Mouse (Mus musculus): Measurements from ENCODE around the gene Tob2. TPM values are rescaled to one million over a fixed set of nuclear protein-coding genes. Genes with fewer than 3 reads are reported as not detected.

Gene Tob2
- polyA plus RNA-seq, 1 experiment from 2014 or later = 25.3 TPM

DNA sequence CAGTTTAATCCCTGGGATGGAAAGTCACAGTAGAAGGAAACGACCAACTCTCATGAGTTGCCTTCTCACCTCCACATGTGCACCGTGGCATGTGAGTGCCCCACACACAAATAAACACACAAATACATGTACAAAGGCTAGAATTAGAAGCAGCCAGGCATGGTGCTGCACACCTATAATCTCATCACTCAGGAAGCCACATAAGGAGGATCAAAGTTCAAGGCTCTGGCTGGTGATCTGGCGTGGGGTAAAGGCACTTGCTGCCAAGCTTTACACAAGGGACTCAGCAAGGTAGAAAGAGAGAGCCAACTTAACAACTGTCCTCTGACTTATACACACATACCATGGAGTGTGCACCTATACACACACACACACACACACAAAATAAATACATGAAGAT, 58.2 kb downstream of the Tob2 start:
- no peak for ATAC-seq
- no peak overlapping the region for H3K9ac ChIP-seq (ENCODE audit: low read depth, low read length)
- H3K4me3 ChIP-seq (ENCODE audit: low read length) = no peak overlapping the region
- no peaks in the 10 kb centered on the region for H3K9me3 ChIP-seq (ENCODE audit: control insufficient read depth, low read length)
- no peaks in the 10 kb centered on the region for H3K36me3 ChIP-seq (ENCODE audit: control insufficient read depth, insufficient read depth, low read length)
- peaks cover 27% of the 10 kb centered on the region for H3K4me1 ChIP-seq (ENCODE audit: control insufficient read depth, insufficient read depth, low read length)
- no peaks in the 10 kb centered on the region for H3K27me3 ChIP-seq (replicated peaks; ENCODE audit: control insufficient read depth, insufficient read depth, low read length)
- no peak overlapping the region for H3K4me2 ChIP-seq (ENCODE audit: low read depth, low read length)
- 60% methylated on average over 3 of the region's 3 CpGs for WGBS
- no peak overlapping the region for H3K27ac ChIP-seq (ENCODE audit: low read length)

DNA sequence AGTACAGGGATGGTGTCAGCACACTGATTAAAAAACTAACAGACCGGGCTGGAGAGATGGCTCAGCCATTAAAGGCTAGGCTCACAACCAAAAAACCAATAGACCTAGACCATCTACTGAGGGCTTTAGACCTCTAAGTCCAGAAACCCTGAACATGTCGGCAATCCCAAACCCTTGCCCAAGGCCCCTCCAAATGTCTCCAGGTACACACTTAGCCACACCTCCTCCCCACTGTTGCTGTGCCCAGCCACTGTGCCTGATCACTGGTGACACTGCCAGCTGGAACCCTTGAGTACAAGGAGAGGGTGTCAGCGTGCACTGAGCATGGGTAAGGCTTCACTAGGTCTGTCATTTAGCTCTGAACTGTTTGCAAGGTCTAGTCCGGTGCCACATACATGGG, 60.2 kb downstream of the Tob2 start:
- peaks cover 16% of the 10 kb centered on the region for H3K4me1 ChIP-seq (ENCODE audit: control insufficient read depth, insufficient read depth, low read length)
- no peak for ATAC-seq
- no peaks in the 10 kb centered on the region for H3K36me3 ChIP-seq (ENCODE audit: control insufficient read depth, insufficient read depth, low read length)
- WGBS = 86% methylated on average over 4 of the region's 4 CpGs
- H3K27me3 ChIP-seq (replicated peaks; ENCODE audit: control insufficient read depth, insufficient read depth, low read length) = no peaks in the 10 kb centered on the region
- no peak overlapping the region for H3K4me3 ChIP-seq (ENCODE audit: low read length)
- H3K27ac ChIP-seq (ENCODE audit: low read length) = no peak overlapping the region
- H3K4me2 ChIP-seq (ENCODE audit: low read depth, low read length) = no peak overlapping the region
- no peak overlapping the region for H3K9ac ChIP-seq (ENCODE audit: low read depth, low read length)
- no peaks in the 10 kb centered on the region for H3K9me3 ChIP-seq (ENCODE audit: control insufficient read depth, low read length)

Other genes with a start within 250 kb of the Tob2 start
- gene L3mbtl2, start 194.9 kb downstream of the Tob2 start, polyA plus RNA-seq (2015; fragmentation: Nextera tagmentation; extraction: Ambion mirVana) = 19.0 and 21.2 TPM in 2 replicates
- gene Chadl, start 161.5 kb downstream of the Tob2 start, polyA plus RNA-seq (2015; fragmentation: Nextera tagmentation; extraction: Ambion mirVana) = 1.7 and 2.2 TPM in 2 replicates
- 11.7 and 12.0 TPM in 2 replicates for gene Zc3h7b, start 113.7 kb downstream of the Tob2 start, polyA plus RNA-seq (2015; fragmentation: Nextera tagmentation; extraction: Ambion mirVana)
- gene Rangap1, start 113.3 kb downstream of the Tob2 start, polyA plus RNA-seq (2015; fragmentation: Nextera tagmentation; extraction: Ambion mirVana) = 81.1 and 90.4 TPM in 2 replicates
- 12.5 and 14.5 TPM in 2 replicates for gene Tef, start 56.4 kb downstream of the Tob2 start, polyA plus RNA-seq (2015; fragmentation: Nextera tagmentation; extraction: Ambion mirVana)
- 119 and 122 TPM in 2 replicates for gene Phf5a, start 13.1 kb upstream of the Tob2 start, polyA plus RNA-seq (2015; fragmentation: Nextera tagmentation; extraction: Ambion mirVana)
- 288 and 307 TPM in 2 replicates for gene Aco2, start 13.5 kb upstream of the Tob2 start, polyA plus RNA-seq (2015; fragmentation: Nextera tagmentation; extraction: Ambion mirVana)
- 83.9 and 85.0 TPM in 2 replicates for gene Polr3h, start 67.4 kb upstream of the Tob2 start, polyA plus RNA-seq (2015; fragmentation: Nextera tagmentation; extraction: Ambion mirVana)
- 11.2 and 12.4 TPM in 2 replicates for gene Csdc2, start 78.0 kb upstream of the Tob2 start, polyA plus RNA-seq (2015; fragmentation: Nextera tagmentation; extraction: Ambion mirVana)
- gene Pmm1, start 102.1 kb upstream of the Tob2 start, polyA plus RNA-seq (2015; fragmentation: Nextera tagmentation; extraction: Ambion mirVana) = 21.5 and 22.1 TPM in 2 replicates
- not detected in 2 replicates for gene 1700029P11Rik, start 121.7 kb upstream of the Tob2 start, polyA plus RNA-seq (2015; fragmentation: Nextera tagmentation; extraction: Ambion mirVana)
- gene Xrcc6, start 129.0 kb upstream of the Tob2 start, polyA plus RNA-seq (2015; fragmentation: Nextera tagmentation; extraction: Ambion mirVana) = 72.1 and 78.4 TPM in 2 replicates
- 17.1 and 19.6 TPM in 2 replicates for gene Desi1, start 175.1 kb upstream of the Tob2 start, polyA plus RNA-seq (2015; fragmentation: Nextera tagmentation; extraction: Ambion mirVana)
- 215 and 246 TPM in 2 replicates for gene Snu13, start 188.8 kb upstream of the Tob2 start, polyA plus RNA-seq (2015; fragmentation: Nextera tagmentation; extraction: Ambion mirVana)
- gene 4930407I10Rik, start 200.4 kb upstream of the Tob2 start, polyA plus RNA-seq (2015; fragmentation: Nextera tagmentation; extraction: Ambion mirVana) = not detected in 2 replicates
- gene Mei1, start 211.2 kb upstream of the Tob2 start, polyA plus RNA-seq (2015; fragmentation: Nextera tagmentation; extraction: Ambion mirVana) = not detected in 2 replicates

Measured in intestine, embryonic 16.5 days (tissue).